Mouse (Mus musculus) Patski (cell line): ENCODE data around the gene Pkp2. TPM values are rescaled to one million over a fixed set of nuclear protein-coding genes. Genes with fewer than 3 reads are reported as not detected.
A peak's percentile ranks its signal among the peaks of the same experiment; 100 is the strongest.
"Not testable (repeated sequence)": the region's sequence is repeated elsewhere in the genome, so short reads cannot be mapped to it uniquely, and the experiment has no call there.

Experiments used
- ATAC-seq: fragments of 100-300 bp; one replicate; pipeline ENCODE4 v1.8.0; 2021
- CTCF ChIA-PET: fragments of 350-600 bp; sonication (Branson Sonifier 250); formaldehyde crosslinking; loops from one replicate; lab custom pipeline; 2022; ENCODE audit warnings: inconsistent platforms; lab: Charles Lee
- POLR2A ChIA-PET: fragments of 350-600 bp; sonication (Branson Sonifier 250); formaldehyde crosslinking; loops from one replicate; lab custom pipeline; 2022; ENCODE audit warnings: antibody characterized with exemption, inconsistent platforms; lab: Charles Lee
- DNase-seq: peaks from one replicate; pipeline ENCODE4 v3.0.0-alpha.2; 2011; ENCODE audit warnings: low read depth, low spot score
- H3K27me3 ChIP-seq: fragments of 371-371 bp; one replicate; pipeline ENCODE4 v1.5.1; 2021
- CTCF ChIP-seq: fragments of 100-300 bp; IDR thresholded peaks from one replicate; pipeline ENCODE4 v1.5.1; 2021
- in situ Hi-C: fragments of 300-500 bp; cut with MboI; formaldehyde crosslinking; loops from 3 replicates; pipeline ENCODE4 v1.11.1; 2018; ENCODE audit warnings: low pct_unique_long_range_greater_than_20kb, mixed read lengths
- polyA plus RNA-seq: library from polyadenylated mRNA; unstranded; gene quantifications from one replicate; pipeline ENCODE4 v1.2.3, GENCODE M21; 2021

The Pkp2 gene
- 19.2 TPM for polyA plus RNA-seq

GRCm38 (mm10) chr16:16213079-16213760, at the start of gene Pkp2:
TSS of gene Pkp2 (plus strand) at chr16:16213318.
- H3K27me3 ChIP-seq = no peaks in the 10 kb centered on the region
- CTCF ChIA-PET = interaction anchor here (1.0 to 1.9 kb wide), 3 partner anchors 9 to 11 kb away, joined by 3 to 9 read pairs (median 4); no protein-coding TSS in a partner anchor
- no peak for TF ChIP-seq CTCF
- ATAC-seq = peak; percentile 67
- in situ Hi-C loops = no loop called here
- POLR2A ChIA-PET = interaction anchor here (0.9 kb wide), 1 partner anchor 89 kb away, joined by 3 read pairs; the partner anchor contains the start of gene Yars2
- DNase-seq = no peak

DNA sequence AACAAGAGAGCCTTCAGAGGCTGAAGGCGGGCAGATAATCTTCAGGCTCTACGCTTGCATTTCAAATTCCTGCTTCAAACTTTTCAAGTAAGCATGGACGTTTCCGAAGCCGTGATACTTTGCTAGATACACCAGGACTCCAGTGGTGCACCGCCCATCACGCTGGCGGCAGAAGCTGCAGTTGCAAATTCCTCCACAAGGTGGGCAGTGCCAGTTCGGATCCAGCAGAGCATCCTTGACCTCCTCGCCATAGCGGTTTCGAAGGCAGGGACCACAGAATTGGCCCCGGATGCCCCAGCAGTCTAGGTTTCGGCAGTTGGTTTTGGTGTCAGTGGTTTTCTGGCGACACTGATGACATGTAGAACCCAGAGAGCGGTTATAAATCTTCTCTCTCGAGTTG, 15.7 kb upstream of the Pkp2 start:
- in situ Hi-C loops = no loop called here
- no peak for DNase-seq
- TF ChIP-seq CTCF = no peak
- CTCF ChIA-PET = no interaction called here
- POLR2A ChIA-PET = no interaction called here
- no peak for ATAC-seq
- H3K27me3 ChIP-seq = peaks cover 35% of the 10 kb centered on the region

DNA sequence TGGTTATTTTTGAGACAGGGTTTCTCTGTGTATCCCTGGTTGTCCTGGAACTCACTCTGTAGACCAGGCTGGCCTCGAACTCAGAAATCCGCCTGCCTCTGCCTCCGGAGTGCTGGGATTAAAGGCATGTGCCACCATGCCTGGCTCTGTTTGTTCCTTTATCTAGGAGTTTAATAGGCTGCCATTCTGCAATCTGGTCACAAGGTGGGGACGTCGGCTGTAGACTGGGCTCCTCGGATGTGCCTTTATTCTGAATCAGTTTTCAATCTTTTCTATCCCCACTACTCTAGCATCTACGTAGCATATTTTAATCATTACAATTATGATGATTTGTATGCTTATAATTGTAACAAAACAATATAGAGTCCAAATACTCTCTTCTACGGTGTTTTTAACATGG, 11.1 kb upstream of the Pkp2 start:
- in situ Hi-C loops = loop anchor here (5.0 kb wide), 2 partner anchors 100 to 380 kb away; partner anchors contain the start of gene Yars2
- H3K27me3 ChIP-seq = peaks cover 26% of the 10 kb centered on the region
- POLR2A ChIA-PET, DNase-seq: not testable (repeated sequence)
- CTCF ChIA-PET = interaction anchor here (1.0 to 1.2 kb wide), 2 partner anchors 14 to 67 kb away, joined by 3 read pairs; no protein-coding TSS in a partner anchor
- peak; percentile 65 for ATAC-seq
- peak; percentile 89 for TF ChIP-seq CTCF

- in situ Hi-C loops = loop anchor here (5.0 kb wide), 2 partner anchors 98 to 378 kb away; partner anchors contain the start of gene Yars2
- ATAC-seq (no peak), DNase-seq (no peak)
- ChIA-PET CTCF (no interaction called here), POLR2A (no interaction called here)
- TF ChIP-seq CTCF = no peak
- H3K27me3 ChIP-seq = peaks cover 16% of the 10 kb centered on the region
Measured at GRCm38 (mm10) chr16:16204648-16205047, 8.5 kb upstream of the Pkp2 start.

GRCm38 (mm10) chr16:16212723-16213078, 417 bp upstream of the Pkp2 start:
- no peak for TF ChIP-seq CTCF
- no peaks in the 10 kb centered on the region for H3K27me3 ChIP-seq
- CTCF ChIA-PET = interaction anchor here (1.0 to 1.9 kb wide), 4 partner anchors 9 to 12 kb away, joined by 3 to 9 read pairs (median 5); no protein-coding TSS in a partner anchor
- ATAC-seq = no peak
- DNase-seq = no peak
- in situ Hi-C loops = no loop called here
- POLR2A ChIA-PET = interaction anchor here (0.9 kb wide), 1 partner anchor 90 kb away, joined by 3 read pairs; the partner anchor contains the start of gene Yars2

GRCm38 (mm10) chr16:16213761-16214305, 715 bp downstream of the Pkp2 start:
- no peak for ATAC-seq
- TF ChIP-seq CTCF = no peak
- in situ Hi-C loops = no loop called here
- CTCF ChIA-PET = no interaction called here
- POLR2A ChIA-PET = interaction anchor here (0.6 kb wide), 1 partner anchor 325 kb away, joined by 4 read pairs; no protein-coding TSS in a partner anchor
- H3K27me3 ChIP-seq = no peaks in the 10 kb centered on the region
- DNase-seq = no peak

- ChIA-PET CTCF (interaction anchor here (1.0 to 1.4 kb wide), 4 partner anchors 9 to 42 kb away, joined by 3 to 4 read pairs (median 3); no protein-coding TSS in a partner anchor), POLR2A (interaction anchor here (0.9 kb wide), 1 partner anchor 9 kb away, joined by 4 read pairs; no protein-coding TSS in a partner anchor)
- in situ Hi-C loops = no loop called here
- ATAC-seq = peak; percentile 63
- TF ChIP-seq CTCF = no peak
- H3K27me3 ChIP-seq = no peaks in the 10 kb centered on the region
- peak; percentile 51 for DNase-seq
Measured at GRCm38 (mm10) chr16:16215645-16216387, 2.7 kb downstream of the Pkp2 start.

GRCm38 (mm10) chr16:16216934-16217333, 3.8 kb downstream of the Pkp2 start:
- POLR2A ChIA-PET = no interaction called here
- in situ Hi-C loops = no loop called here
- H3K27me3 ChIP-seq = no peaks in the 10 kb centered on the region
- DNase-seq (no peak), ATAC-seq (peak; percentile 46)
- no peak for TF ChIP-seq CTCF
- CTCF ChIA-PET = interaction anchor here (0.9 to 1.4 kb wide), 3 partner anchors 8 to 368 kb away, joined by 3 read pairs; no protein-coding TSS in a partner anchor

DNA sequence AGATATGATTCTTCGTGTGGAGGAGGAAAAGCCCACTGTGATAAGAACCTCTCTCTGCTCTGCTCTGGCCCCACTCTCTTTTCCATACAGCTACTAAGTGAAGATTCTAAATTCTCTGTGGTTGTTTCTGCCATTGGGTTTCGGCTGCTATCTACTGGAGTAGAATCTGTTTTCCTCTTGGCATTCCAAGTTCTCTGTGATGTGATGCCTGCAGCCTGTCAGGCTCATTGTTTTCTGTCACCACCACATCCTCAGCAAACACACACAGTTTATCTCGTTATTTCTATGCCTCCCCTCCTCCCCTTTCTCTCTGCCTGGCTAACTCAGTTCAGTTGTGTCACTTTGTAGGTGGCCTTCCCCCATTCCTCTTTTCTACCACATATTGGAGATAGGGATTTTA, 6.7 kb downstream of the Pkp2 start:
- no peaks in the 10 kb centered on the region for H3K27me3 ChIP-seq
- TF ChIP-seq CTCF = no peak
- CTCF ChIA-PET = no interaction called here
- DNase-seq (no peak), ATAC-seq (no peak)
- in situ Hi-C loops = no loop called here
- POLR2A ChIA-PET = no interaction called here

- in situ Hi-C loops = no loop called here
- ChIA-PET CTCF (interaction anchor here (1.2 to 1.3 kb wide), 2 partner anchors 10 to 25 kb away, joined by 3 to 4 read pairs; partner anchors contain the start of gene Pkp2), POLR2A (no interaction called here)
- no peak for TF ChIP-seq CTCF
- DNase-seq (no peak), ATAC-seq (no peak)
- H3K27me3 ChIP-seq = no peaks in the 10 kb centered on the region
Measured at GRCm38 (mm10) chr16:16222651-16223050, 9.5 kb downstream of the Pkp2 start.
